Mouse (Mus musculus): Measurements from ENCODE around the gene Pcsk4. TPM values are rescaled to one million over a fixed set of nuclear protein-coding genes. Genes with fewer than 3 reads are reported as not detected.

Gene Pcsk4
- polyA plus RNA-seq, 1 experiment from 2014 or later = 8.5 TPM

- ATAC-seq = no peak
- H3K4me3 ChIP-seq (ENCODE audit: low read length) = no peak overlapping the region
- no peak overlapping the region for H3K9ac ChIP-seq (ENCODE audit: low read depth, low read length)
- H3K4me2 ChIP-seq (ENCODE audit: low read length) = no peak overlapping the region
- H3K4me1 ChIP-seq (ENCODE audit: control insufficient read depth, insufficient read depth, low read depth, low read length) = peaks cover 10% of the 10 kb centered on the region
- H3K9me3 ChIP-seq (ENCODE audit: control insufficient read depth, low read length) = no peaks in the 10 kb centered on the region
- WGBS = 61% methylated on average over 5 of the region's 5 CpGs
- H3K36me3 ChIP-seq (ENCODE audit: control insufficient read depth, insufficient read depth, low read length) = no peaks in the 10 kb centered on the region
- H3K27me3 ChIP-seq (replicated peaks; ENCODE audit: control insufficient read depth, insufficient read depth, low read length) = peaks cover 3% of the 10 kb centered on the region; the same call in 1 of the 2 replicates
- no peak overlapping the region for H3K27ac ChIP-seq (ENCODE audit: low read depth, low read length)
Observed at GRCm38 (mm10) chr10:80367954-80368353, 38.7 kb upstream of the Pcsk4 start.

- ATAC-seq = no peak
- Histone ChIP-seq H3K36me3 (ENCODE audit: control insufficient read depth, insufficient read depth, low read length) (no peaks in the 10 kb centered on the region), H3K4me1 (ENCODE audit: control insufficient read depth, insufficient read depth, low read depth, low read length) (peaks cover 4% of the 10 kb centered on the region; the same call in 1 of the 2 replicates), H3K4me3 (ENCODE audit: low read length) (no peak overlapping the region), H3K9me3 (ENCODE audit: control insufficient read depth, low read length) (no peaks in the 10 kb centered on the region), H3K9ac (ENCODE audit: low read depth, low read length) (no peak overlapping the region), H3K27me3 (replicated peaks; ENCODE audit: control insufficient read depth, insufficient read depth, low read length) (peaks cover 6% of the 10 kb centered on the region), H3K4me2 (ENCODE audit: low read length) (no peak overlapping the region), H3K27ac (ENCODE audit: low read depth, low read length) (no peak overlapping the region)
- WGBS = 69% methylated on average over 6 of the region's 6 CpGs
Observed at GRCm38 (mm10) chr10:80365736-80366135, 36.4 kb upstream of the Pcsk4 start.

- no peaks in the 10 kb centered on the region for H3K36me3 ChIP-seq (ENCODE audit: control insufficient read depth, insufficient read depth, low read length)
- H3K9me3 ChIP-seq (ENCODE audit: control insufficient read depth, low read length) = no peaks in the 10 kb centered on the region
- ATAC-seq = peak; percentile 53; the same call in 1 of the 2 replicates
- no peak overlapping the region for H3K9ac ChIP-seq (ENCODE audit: low read depth, low read length)
- no peak overlapping the region for H3K4me3 ChIP-seq (ENCODE audit: low read length)
- no peak overlapping the region for H3K4me2 ChIP-seq (ENCODE audit: low read length)
- H3K27me3 ChIP-seq (replicated peaks; ENCODE audit: control insufficient read depth, insufficient read depth, low read length) = peaks cover 18% of the 10 kb centered on the region
- peaks cover 4% of the 10 kb centered on the region; the same call in 1 of the 2 replicates for H3K4me1 ChIP-seq (ENCODE audit: control insufficient read depth, insufficient read depth, low read depth, low read length)
- WGBS = 22% methylated on average over 6 of the region's 6 CpGs
- no peak overlapping the region for H3K27ac ChIP-seq (ENCODE audit: low read depth, low read length)
Observed at GRCm38 (mm10) chr10:80363734-80364133, 34.4 kb upstream of the Pcsk4 start.

GRCm38 (mm10) chr10:80357994-80358639 is 28.8 kb upstream of the Pcsk4 start:
- Histone ChIP-seq H3K9ac (ENCODE audit: low read depth, low read length) (peak overlapping the region; percentile 61), H3K9me3 (ENCODE audit: control insufficient read depth, low read length) (no peaks in the 10 kb centered on the region), H3K4me3 (ENCODE audit: low read length) (peak overlapping the region; percentile 41), H3K27ac (ENCODE audit: low read depth, low read length) (no peak overlapping the region), H3K4me2 (ENCODE audit: low read length) (peak overlapping the region; percentile 70), H3K4me1 (ENCODE audit: control insufficient read depth, insufficient read depth, low read depth, low read length) (peaks cover 20% of the 10 kb centered on the region), H3K27me3 (replicated peaks; ENCODE audit: control insufficient read depth, insufficient read depth, low read length) (peaks cover 59% of the 10 kb centered on the region), H3K36me3 (ENCODE audit: control insufficient read depth, insufficient read depth, low read length) (no peaks in the 10 kb centered on the region)
- 7% methylated on average over 30 of the region's 31 CpGs for WGBS
- ATAC-seq = peak; percentile 63

- no peak overlapping the region for H3K27ac ChIP-seq (ENCODE audit: low read depth, low read length)
- no peak overlapping the region; the same call in 1 of the 2 replicates for H3K9ac ChIP-seq (ENCODE audit: low read depth, low read length)
- H3K36me3 ChIP-seq (ENCODE audit: control insufficient read depth, insufficient read depth, low read length) = no peaks in the 10 kb centered on the region
- peak overlapping the region; percentile 70 for H3K4me2 ChIP-seq (ENCODE audit: low read length)
- peaks cover 20% of the 10 kb centered on the region for H3K4me1 ChIP-seq (ENCODE audit: control insufficient read depth, insufficient read depth, low read depth, low read length)
- H3K9me3 ChIP-seq (ENCODE audit: control insufficient read depth, low read length) = no peaks in the 10 kb centered on the region
- WGBS = 35% methylated on average over 7 of the region's 7 CpGs
- peak overlapping the region; percentile 41 for H3K4me3 ChIP-seq (ENCODE audit: low read length)
- ATAC-seq = peak; percentile 29
- peaks cover 65% of the 10 kb centered on the region for H3K27me3 ChIP-seq (replicated peaks; ENCODE audit: control insufficient read depth, insufficient read depth, low read length)
Observed at GRCm38 (mm10) chr10:80357336-80357735, 28.0 kb upstream of the Pcsk4 start.

DNA sequence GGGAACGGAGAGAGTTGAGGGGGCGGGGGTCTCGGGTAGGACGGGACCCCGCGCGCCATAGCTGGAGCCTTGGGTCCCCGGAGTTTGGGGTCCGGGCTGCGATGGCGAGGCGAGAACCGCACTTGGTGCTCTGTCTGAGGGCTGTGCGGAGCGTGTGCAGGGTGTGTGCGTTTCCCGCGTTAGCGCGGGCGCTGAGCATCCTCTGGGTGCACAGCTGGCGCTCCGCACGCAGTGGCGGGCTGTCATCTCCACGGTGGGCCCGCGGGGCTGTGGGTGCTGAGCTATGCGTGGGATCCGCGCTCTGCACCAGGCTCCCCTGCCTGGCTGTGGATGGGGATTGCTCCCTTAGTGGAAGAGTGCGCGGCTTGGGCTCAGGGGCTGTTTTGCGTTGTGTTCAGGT is 27.4 kb upstream of the Pcsk4 start:
- 2% methylated on average over 34 of the region's 34 CpGs for WGBS
- Histone ChIP-seq H3K27ac (ENCODE audit: low read depth, low read length) (no peak overlapping the region), H3K4me1 (ENCODE audit: control insufficient read depth, insufficient read depth, low read depth, low read length) (peaks cover 20% of the 10 kb centered on the region), H3K4me3 (ENCODE audit: low read length) (peak overlapping the region; percentile 45), H3K9me3 (ENCODE audit: control insufficient read depth, low read length) (no peaks in the 10 kb centered on the region), H3K4me2 (ENCODE audit: low read length) (peak overlapping the region; percentile 84), H3K36me3 (ENCODE audit: control insufficient read depth, insufficient read depth, low read length) (no peaks in the 10 kb centered on the region), H3K27me3 (replicated peaks; ENCODE audit: control insufficient read depth, insufficient read depth, low read length) (peaks cover 68% of the 10 kb centered on the region), H3K9ac (ENCODE audit: low read depth, low read length) (peak overlapping the region; percentile 54)
- peak; percentile 51 for ATAC-seq

GRCm38 (mm10) chr10:80356001-80356682 is 26.8 kb upstream of the Pcsk4 start, which contains the start of gene Plk5:
TSS of gene Plk5 (plus strand) at chr10:80356459.
- Histone ChIP-seq H3K9ac (ENCODE audit: low read depth, low read length) (peak within 1 kb of the TSS; percentile 54), H3K4me2 (ENCODE audit: low read length) (peak within 1 kb of the TSS; percentile 84), H3K4me1 (ENCODE audit: control insufficient read depth, insufficient read depth, low read depth, low read length) (peaks cover 20% of the 10 kb centered on the region), H3K4me3 (ENCODE audit: low read length) (peak within 1 kb of the TSS; percentile 45), H3K9me3 (ENCODE audit: control insufficient read depth, low read length) (no peaks in the 10 kb centered on the region), H3K27ac (ENCODE audit: low read depth, low read length) (no peak within 1 kb of the TSS), H3K36me3 (ENCODE audit: control insufficient read depth, insufficient read depth, low read length) (no peaks in the 10 kb centered on the region), H3K27me3 (replicated peaks; ENCODE audit: control insufficient read depth, insufficient read depth, low read length) (peaks cover 68% of the 10 kb centered on the region)
- ATAC-seq = peak; percentile 46; the same call in 1 of the 2 replicates
- under 1% methylated on average over 48 of the region's 53 CpGs for WGBS

- ATAC-seq = no peak
- peaks cover 20% of the 10 kb centered on the region for H3K4me1 ChIP-seq (ENCODE audit: control insufficient read depth, insufficient read depth, low read depth, low read length)
Observed at GRCm38 (mm10) chr10:80355431-80355830, 26.1 kb upstream of the Pcsk4 start.

GRCm38 (mm10) chr10:80352727-80353126 is 23.4 kb upstream of the Pcsk4 start:
- Histone ChIP-seq H3K27me3 (replicated peaks; ENCODE audit: control insufficient read depth, insufficient read depth, low read length) (peaks cover 65% of the 10 kb centered on the region), H3K27ac (ENCODE audit: low read depth, low read length) (no peak overlapping the region), H3K4me3 (ENCODE audit: low read length) (no peak overlapping the region), H3K9me3 (ENCODE audit: control insufficient read depth, low read length) (no peaks in the 10 kb centered on the region), H3K4me1 (ENCODE audit: control insufficient read depth, insufficient read depth, low read depth, low read length) (peaks cover 15% of the 10 kb centered on the region), H3K9ac (ENCODE audit: low read depth, low read length) (no peak overlapping the region), H3K36me3 (ENCODE audit: control insufficient read depth, insufficient read depth, low read length) (no peaks in the 10 kb centered on the region), H3K4me2 (ENCODE audit: low read length) (no peak overlapping the region)
- ATAC-seq = no peak
- WGBS = 60% methylated on average over 8 of the region's 8 CpGs

More at GRCm38 (mm10) chr10:80355431-80355830, 26.1 kb upstream of the Pcsk4 start:
- H3K9ac ChIP-seq (ENCODE audit: low read depth, low read length) = no peak overlapping the region
- peaks cover 66% of the 10 kb centered on the region for H3K27me3 ChIP-seq (replicated peaks; ENCODE audit: control insufficient read depth, insufficient read depth, low read length)
- H3K4me2 ChIP-seq (ENCODE audit: low read length) = no peak overlapping the region; the same call in 1 of the 2 replicates
- no peaks in the 10 kb centered on the region for H3K36me3 ChIP-seq (ENCODE audit: control insufficient read depth, insufficient read depth, low read length)
- WGBS = 4% methylated on average over 9 of the region's 9 CpGs
- no peaks in the 10 kb centered on the region for H3K9me3 ChIP-seq (ENCODE audit: control insufficient read depth, low read length)
- no peak overlapping the region for H3K27ac ChIP-seq (ENCODE audit: low read depth, low read length)
- no peak overlapping the region for H3K4me3 ChIP-seq (ENCODE audit: low read length)
